Mouse (Mus musculus): ENCODE measurements around the gene Apba2. TPM values are rescaled to one million over a fixed set of nuclear protein-coding genes. Genes with fewer than 3 reads are reported as not detected.

The Apba2 gene
- total RNA-seq, 2 experiments from 2014 or later: 261 to 283 TPM

- DNase-seq (ENCODE audit: extremely low spot score in 1 of 2, low spot score in 2 of 2): no peak
- intact Hi-C loops (cut with DNase I): loop anchor here (2.0 to 5.0 kb wide), 5 partner anchors 239 to 579 kb away; partner anchors contain the start of gene Fan1
- peak overlapping the region; percentile 90 for H3K27ac ChIP-seq
Measured at GRCm38 (mm10) chr7:64743610-64744009, 242.1 kb downstream of the Apba2 start.

GRCm38 (mm10) chr7:64751465-64751864, 250.0 kb downstream of the Apba2 start:
- peak; percentile 63 to 74 for DNase-seq (ENCODE audit: extremely low spot score in 1 of 2, low spot score in 2 of 2)
- Histone ChIP-seq H3K27ac (peak overlapping the region; percentile 80), H3K4me3 (no peak overlapping the region)
- TF ChIP-seq CTCF (IDR thresholded peaks at IDR 0.05): peak; percentile 93
- intact Hi-C loops (cut with DNase I): loop anchor here (2.0 kb wide), 1 partner anchor 25 kb away; no protein-coding TSS in a partner anchor

More at GRCm38 (mm10) chr7:64743610-64744009, 242.1 kb downstream of the Apba2 start:
- H3K4me3 ChIP-seq: no peak overlapping the region
- TF ChIP-seq CTCF (IDR thresholded peaks at IDR 0.05): no peak

- TF ChIP-seq CTCF (IDR thresholded peaks at IDR 0.05): no peak
- peak overlapping the region; percentile 80 for H3K27ac ChIP-seq
- DNase-seq (ENCODE audit: extremely low spot score in 1 of 2, low spot score in 2 of 2): peak; percentile 60 to 67
Measured at GRCm38 (mm10) chr7:64752133-64752532, 250.6 kb downstream of the Apba2 start.

GRCm38 (mm10) chr7:64753678-64754077, 252.2 kb downstream of the Apba2 start:
- Histone ChIP-seq H3K27ac (no peak overlapping the region), H3K4me3 (no peak overlapping the region)
- intact Hi-C loops (cut with DNase I): no loop called here

More at GRCm38 (mm10) chr7:64752133-64752532, 250.6 kb downstream of the Apba2 start:
- intact Hi-C loops (cut with DNase I): no loop called here
- no peak overlapping the region for H3K4me3 ChIP-seq

GRCm38 (mm10) chr7:64754161-64754560, 252.7 kb downstream of the Apba2 start:
- Histone ChIP-seq H3K4me3 (no peak overlapping the region), H3K27ac (no peak overlapping the region)
- intact Hi-C loops (cut with DNase I): no loop called here
- DNase-seq (ENCODE audit: extremely low spot score in 1 of 2, low spot score in 2 of 2): no peak
- TF ChIP-seq CTCF (IDR thresholded peaks at IDR 0.05): no peak

More at GRCm38 (mm10) chr7:64753678-64754077, 252.2 kb downstream of the Apba2 start:
- DNase-seq (ENCODE audit: extremely low spot score in 1 of 2, low spot score in 2 of 2): no peak
- no peak for TF ChIP-seq CTCF (IDR thresholded peaks at IDR 0.05)

GRCm38 (mm10) chr7:64755141-64755540, 253.6 kb downstream of the Apba2 start:
- no peak for DNase-seq (ENCODE audit: extremely low spot score in 1 of 2, low spot score in 2 of 2)
- no peak for TF ChIP-seq CTCF (IDR thresholded peaks at IDR 0.05)
- intact Hi-C loops (cut with DNase I): no loop called here
- Histone ChIP-seq H3K4me3 (no peak overlapping the region), H3K27ac (no peak overlapping the region)

GRCm38 (mm10) chr7:64765595-64765994, 264.1 kb downstream of the Apba2 start:
- no peak for DNase-seq (ENCODE audit: extremely low spot score in 1 of 2, low spot score in 2 of 2)
- Histone ChIP-seq H3K4me3 (no peak overlapping the region), H3K27ac (no peak overlapping the region; the same call in 1 of the 2 replicates)
- intact Hi-C loops (cut with DNase I): no loop called here
- no peak for TF ChIP-seq CTCF (IDR thresholded peaks at IDR 0.05)

GRCm38 (mm10) chr7:64769768-64770167, 268.3 kb downstream of the Apba2 start:
- intact Hi-C loops (cut with DNase I): loop anchor here (10.0 kb wide), 1 partner anchor 325 kb away; no protein-coding TSS in a partner anchor
- Histone ChIP-seq H3K27ac (no peak overlapping the region), H3K4me3 (no peak overlapping the region)
- no peak for DNase-seq (ENCODE audit: extremely low spot score in 1 of 2, low spot score in 2 of 2)
- no peak for TF ChIP-seq CTCF (IDR thresholded peaks at IDR 0.05)

GRCm38 (mm10) chr7:64770779-64771390, 269.4 kb downstream of the Apba2 start:
- Histone ChIP-seq H3K27ac (no peak overlapping the region), H3K4me3 (no peak overlapping the region)
- TF ChIP-seq CTCF (IDR thresholded peaks at IDR 0.05): no peak
- intact Hi-C loops (cut with DNase I): loop anchor here (10.0 kb wide), 1 partner anchor 324 kb away; no protein-coding TSS in a partner anchor
- no peak for DNase-seq (ENCODE audit: extremely low spot score in 1 of 2, low spot score in 2 of 2)

GRCm38 (mm10) chr7:64773465-64773864, 272.0 kb downstream of the Apba2 start:
- no peak for DNase-seq (ENCODE audit: extremely low spot score in 1 of 2, low spot score in 2 of 2)
- H3K4me3 ChIP-seq: no peak overlapping the region
- TF ChIP-seq CTCF (IDR thresholded peaks at IDR 0.05): peak; percentile 27
- no peak overlapping the region for H3K27ac ChIP-seq
- intact Hi-C loops (cut with DNase I): loop anchor here (10.0 kb wide), 1 partner anchor 321 kb away; no protein-coding TSS in a partner anchor

GRCm38 (mm10) chr7:64776708-64777489, 275.4 kb downstream of the Apba2 start:
- H3K27ac ChIP-seq: peak overlapping the region; percentile 33; the same call in 1 of the 2 replicates
- no peak overlapping the region for H3K4me3 ChIP-seq
- intact Hi-C loops (cut with DNase I): loop anchor here (2.0 to 10.0 kb wide), 4 partner anchors 26 to 318 kb away; partner anchors contain the start of gene Nsmce3
- no peak for TF ChIP-seq CTCF (IDR thresholded peaks at IDR 0.05)
- peak in 1 of 2 experiments; percentile 72 for DNase-seq (ENCODE audit: extremely low spot score in 1 of 2, low spot score in 2 of 2)

- TF ChIP-seq CTCF (IDR thresholded peaks at IDR 0.05): no peak
- peak; percentile 60 to 65 for DNase-seq (ENCODE audit: extremely low spot score in 1 of 2, low spot score in 2 of 2)
- Histone ChIP-seq H3K27ac (peak overlapping the region; percentile 91), H3K4me3 (no peak overlapping the region)
- intact Hi-C loops (cut with DNase I): loop anchor here (5.0 to 10.0 kb wide), 3 partner anchors 93 to 315 kb away; partner anchors contain the start of gene Nsmce3
Measured at GRCm38 (mm10) chr7:64779501-64779900, 278.0 kb downstream of the Apba2 start.

Data from left cerebral cortex, adult 2 months (tissue).